Mouse (Mus musculus) myocyte (in vitro differentiated cells): ENCODE data around the gene Carnmt1. TPM values are rescaled to one million over a fixed set of nuclear protein-coding genes. Genes with fewer than 3 reads are reported as not detected.

Source experiments
- H3K27me3 ChIP-seq: one replicate; pipeline ENCODE4 v1.6.1; 2011; ENCODE audit not compliant: control insufficient read depth, insufficient read depth, insufficient read length
- H3K36me3 ChIP-seq: one replicate; pipeline ENCODE4 v1.6.1; 2011; ENCODE audit not compliant: control insufficient read depth, insufficient read depth
- H3K4me2 ChIP-seq: one replicate; pipeline ENCODE4 v1.6.1; 2011; ENCODE audit warnings: low read depth, control low read depth
- H3K4me3 ChIP-seq: one replicate; pipeline ENCODE4 v1.5.1; 2011; ENCODE audit warnings: mild to moderate bottlenecking, control low read depth, moderate library complexity
- H3K79me2 ChIP-seq: one replicate; pipeline ENCODE4 v1.6.1; 2011; ENCODE audit not compliant: control insufficient read depth, insufficient read depth
- H3ac ChIP-seq: one replicate; pipeline ENCODE4 v1.6.1; 2011; ENCODE audit not compliant: control insufficient read depth, insufficient read length
- CEBPB ChIP-seq: IDR thresholded peaks from 2 replicates; pipeline ENCODE4 v1.6.1; 2011; ENCODE audit warnings: mild to moderate bottlenecking, moderate library complexity; ENCODE audit not compliant: poor library complexity, insufficient read depth, severe bottlenecking
- E2F4 ChIP-seq: IDR thresholded peaks from one replicate; pipeline ENCODE4 v1.6.1; 2011; ENCODE audit warnings: mild to moderate bottlenecking, control low read depth, moderate library complexity; ENCODE audit not compliant: insufficient read depth
- MAX ChIP-seq: IDR thresholded peaks from one replicate; pipeline ENCODE4 v1.6.1; 2011; ENCODE audit warnings: low read depth, mild to moderate bottlenecking, control low read depth
- MYOD1 ChIP-seq, 3 experiments: IDR thresholded peaks; one replicate each; pipeline ENCODE4 v1.6.1; 2011; ENCODE audit warnings: control low read depth in 2 of 3, low read depth in 2 of 3, mild to moderate bottlenecking in 2 of 3, moderate library complexity in 1 of 3; ENCODE audit not compliant: insufficient read length in 2 of 3, control insufficient read depth in 1 of 3
- MYOG ChIP-seq, 3 experiments: IDR thresholded peaks; one replicate each; pipeline ENCODE4 v1.6.1; 2011; ENCODE audit warnings: control low read depth in 2 of 3, low read depth in 2 of 3, mild to moderate bottlenecking in 2 of 3; ENCODE audit not compliant: insufficient read length in 2 of 3, control insufficient read depth in 1 of 3, insufficient read depth in 1 of 3
- POLR2A ChIP-seq: IDR thresholded peaks from one replicate; pipeline ENCODE4 v1.6.1; 2011; ENCODE audit warnings: low read depth, mild to moderate bottlenecking, control low read depth, moderate library complexity; ENCODE audit not compliant: insufficient read length
- POLR2AphosphoS2 ChIP-seq: IDR thresholded peaks from one replicate; pipeline ENCODE4 v1.6.1; 2011; ENCODE audit warnings: low read depth, control low read depth; ENCODE audit not compliant: insufficient read length
- REST ChIP-seq: IDR thresholded peaks from one replicate; pipeline ENCODE4 v1.6.1; 2011; ENCODE audit warnings: mild to moderate bottlenecking, control low read depth, moderate library complexity; ENCODE audit not compliant: insufficient read depth, insufficient read length
- SRF ChIP-seq: IDR thresholded peaks from one replicate; pipeline ENCODE4 v1.6.1; 2011; ENCODE audit warnings: low read depth; ENCODE audit not compliant: control insufficient read depth, insufficient read length
- TCF12 ChIP-seq: IDR thresholded peaks from one replicate; pipeline ENCODE4 v1.6.1; 2011; ENCODE audit warnings: mild to moderate bottlenecking, control low read depth; ENCODE audit not compliant: poor library complexity, insufficient read depth, severe bottlenecking
- TCF3 ChIP-seq: IDR thresholded peaks from one replicate; pipeline ENCODE4 v1.6.1; 2011; ENCODE audit warnings: low read depth, control low read depth; ENCODE audit not compliant: insufficient read length
- USF1 ChIP-seq: IDR thresholded peaks from one replicate; pipeline ENCODE4 v1.6.1; 2011; ENCODE audit warnings: low read depth, mild to moderate bottlenecking, control low read depth, moderate library complexity
- polyA plus RNA-seq: library from polyadenylated mRNA; unstranded; fragments of >200 nt; fragmentation: generic; extraction: Trizol; gene quantifications from one replicate; pipeline ENCODE4 v1.2.1, GENCODE M21; 2012; ENCODE audit warnings: missing spikeins

Carnmt1 gene
- polyA plus RNA-seq, 1 experiment, result 6.1 TPM

DNA sequence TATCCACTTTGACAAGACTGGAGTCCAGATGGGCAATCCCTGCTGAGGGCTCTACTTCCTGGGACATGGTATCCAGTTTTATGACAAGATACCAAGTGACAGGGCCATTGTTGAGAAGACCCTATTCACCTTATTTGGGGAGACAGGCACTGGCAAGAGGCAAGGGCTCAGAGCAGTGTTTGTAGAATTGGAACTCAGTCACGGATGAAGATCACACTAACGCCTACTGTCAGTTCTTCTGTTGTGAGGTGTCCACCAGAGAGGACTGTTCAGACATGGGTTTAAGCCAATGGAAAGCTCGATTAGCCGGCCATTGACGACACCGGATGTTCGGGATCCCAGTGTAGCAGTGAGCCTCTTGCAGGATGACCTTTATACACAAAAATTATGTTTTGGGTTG, 1.0 kb upstream of the Carnmt1 start:
- TF ChIP-seq MYOD1 (IDR thresholded peaks at IDR 0.05; ENCODE audit: control insufficient read depth in 1 of 3, insufficient read length in 2 of 3, low read depth in 2 of 3), result no peak
- TF ChIP-seq MYOG (IDR thresholded peaks at IDR 0.05; ENCODE audit: control insufficient read depth in 1 of 3, insufficient read depth in 1 of 3, insufficient read length in 2 of 3, low read depth in 2 of 3), result no peak
- no peak for TF ChIP-seq REST
- no peak for TF ChIP-seq SRF
- TF ChIP-seq TCF3, result no peak
- Histone ChIP-seq H3K27me3 (no peaks in the 10 kb centered on the region), H3K4me2 (no peak overlapping the region), H3K4me3 (no peak overlapping the region), H3ac (no peak overlapping the region), H3K36me3 (no peaks in the 10 kb centered on the region), H3K79me2 (peaks cover 35% of the 10 kb centered on the region)

DNA sequence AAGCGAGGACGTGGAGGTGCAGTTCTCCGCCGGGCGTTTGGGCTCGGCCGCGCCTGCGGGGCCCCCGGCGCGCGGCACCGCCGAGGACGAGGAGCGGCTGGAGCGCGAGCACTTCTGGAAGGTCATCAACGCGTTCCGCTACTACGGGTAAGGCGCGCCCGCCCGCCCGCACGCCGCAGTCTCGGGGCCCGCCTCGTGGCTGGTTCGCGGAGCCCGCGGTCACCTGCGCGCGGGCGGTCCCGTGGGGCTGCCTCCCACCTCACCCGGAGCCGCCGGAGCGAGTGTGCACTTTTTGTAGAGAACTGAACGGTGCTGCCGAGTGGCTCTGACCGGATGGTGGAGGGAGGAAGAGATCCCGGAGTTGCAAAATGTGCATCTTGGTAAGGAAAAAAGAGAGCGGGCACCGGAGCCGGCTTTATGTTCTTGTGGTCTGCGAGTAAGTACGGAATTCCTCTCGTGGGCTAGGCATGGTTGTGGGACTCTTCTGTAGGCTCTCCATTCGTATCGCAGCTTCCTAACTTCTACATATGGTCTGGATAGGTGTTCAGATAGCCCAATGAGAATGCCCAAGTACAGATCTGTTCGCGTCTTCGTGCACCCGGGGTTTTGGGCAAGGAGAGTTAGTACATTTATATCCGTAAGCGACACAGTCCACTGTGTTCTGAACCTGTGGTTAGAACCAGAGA, 635 bp downstream of the Carnmt1 start:
- Histone ChIP-seq H3K79me2 (peaks cover 50% of the 10 kb centered on the region), H3ac (peak overlapping the region; percentile 76), H3K4me3 (peak overlapping the region; percentile 46), H3K27me3 (no peaks in the 10 kb centered on the region), H3K4me2 (peak overlapping the region; percentile 96), H3K36me3 (no peaks in the 10 kb centered on the region)
- TF ChIP-seq USF1 (no peak), SRF (no peak), POLR2AphosphoS2 (no peak), TCF3 (no peak), MYOG (IDR thresholded peaks at IDR 0.05; ENCODE audit: control insufficient read depth in 1 of 3, insufficient read depth in 1 of 3, insufficient read length in 2 of 3, low read depth in 2 of 3) (no peak), MYOD1 (IDR thresholded peaks at IDR 0.05; ENCODE audit: control insufficient read depth in 1 of 3, insufficient read length in 2 of 3, low read depth in 2 of 3) (no peak), REST (no peak), MAX (no peak), E2F4 (no peak)

DNA sequence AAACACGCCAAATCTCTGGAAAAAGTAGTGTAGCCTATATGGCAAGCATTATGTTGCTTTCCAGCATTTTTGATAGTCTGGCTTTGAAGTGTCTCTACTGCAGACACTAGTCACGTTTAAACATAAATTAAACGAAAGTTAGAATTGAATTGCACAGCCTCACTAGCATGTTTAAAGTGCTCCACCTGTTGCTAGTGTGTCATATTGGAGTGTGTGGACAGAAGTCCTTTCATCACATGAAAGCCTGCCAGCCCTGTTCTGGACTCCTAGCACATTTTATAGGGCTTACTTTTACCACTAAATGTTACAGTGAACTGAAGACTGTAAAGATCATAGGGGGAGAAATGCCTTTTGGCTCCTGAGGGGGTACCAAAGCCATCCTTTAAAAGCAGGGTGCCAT, 1.9 kb downstream of the Carnmt1 start:
- H3K36me3 ChIP-seq, result no peaks in the 10 kb centered on the region
- no peak overlapping the region for H3ac ChIP-seq
- H3K4me2 ChIP-seq, result peak overlapping the region; percentile 96
- peaks cover 60% of the 10 kb centered on the region for H3K79me2 ChIP-seq
- no peaks in the 10 kb centered on the region for H3K27me3 ChIP-seq
- TF ChIP-seq USF1 (no peak), POLR2A (no peak), MAX (no peak), MYOD1 (IDR thresholded peaks at IDR 0.05; ENCODE audit: control insufficient read depth in 1 of 3, insufficient read length in 2 of 3, low read depth in 2 of 3) (peak in 2 of 3 experiments; percentile 57 to 64), SRF (no peak), E2F4 (no peak), POLR2AphosphoS2 (no peak), REST (no peak)
- H3K4me3 ChIP-seq, result peak overlapping the region; percentile 46

DNA sequence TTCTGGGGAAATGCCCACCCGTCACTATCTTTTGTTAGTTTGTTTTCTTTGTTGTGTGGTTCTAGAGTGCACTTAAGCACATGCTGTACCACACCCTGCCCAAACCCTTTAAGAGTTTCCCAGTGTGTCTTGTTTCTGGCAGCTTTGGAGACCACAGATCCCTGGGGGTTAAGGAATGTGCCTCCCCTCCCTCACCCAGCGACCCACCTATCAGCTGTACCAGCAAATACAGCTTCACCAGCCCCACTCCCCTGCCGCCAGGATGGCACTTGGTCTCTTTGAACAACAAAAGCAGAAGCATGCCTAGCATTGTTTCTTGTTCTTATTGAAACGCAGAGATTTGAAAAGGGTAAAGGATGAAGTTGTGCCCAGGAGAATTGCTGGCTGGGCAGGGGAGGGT, 2.6 kb downstream of the Carnmt1 start:
- Histone ChIP-seq H3K79me2 (peaks cover 61% of the 10 kb centered on the region), H3K4me3 (no peak overlapping the region)

DNA sequence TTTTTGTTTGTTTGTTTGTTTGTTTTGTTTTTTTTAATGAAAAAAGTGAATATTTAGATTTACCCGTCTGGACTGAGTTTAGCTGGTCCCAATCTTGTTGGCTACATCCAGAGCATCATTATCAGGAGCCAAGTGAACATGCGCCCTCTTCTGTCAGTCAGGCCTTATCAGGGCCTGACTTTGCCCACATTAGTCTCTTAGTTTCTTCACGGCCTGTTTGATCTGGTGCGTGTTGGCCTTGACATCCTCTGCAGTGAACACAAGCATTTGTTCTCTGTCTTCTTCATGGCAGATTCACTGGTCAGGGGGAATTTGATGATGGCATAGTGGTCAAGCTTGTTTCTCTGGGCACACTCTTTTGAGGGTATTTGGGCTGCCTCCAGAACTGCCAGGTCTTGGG, 11.6 kb downstream of the Carnmt1 start:
- TF ChIP-seq MAX, result no peak
- TF ChIP-seq POLR2AphosphoS2, result no peak
- no peak for TF ChIP-seq SRF
- TF ChIP-seq POLR2A, result no peak
- no peak for TF ChIP-seq TCF3
- TF ChIP-seq MYOG (IDR thresholded peaks at IDR 0.05; ENCODE audit: control insufficient read depth in 1 of 3, insufficient read depth in 1 of 3, insufficient read length in 2 of 3, low read depth in 2 of 3), result no peak
- no peak for TF ChIP-seq E2F4
- TF ChIP-seq REST, result no peak
- TF ChIP-seq TCF12, result no peak
- TF ChIP-seq CEBPB, result no peak
- TF ChIP-seq USF1, result no peak
- TF ChIP-seq MYOD1 (IDR thresholded peaks at IDR 0.05; ENCODE audit: control insufficient read depth in 1 of 3, insufficient read length in 2 of 3, low read depth in 2 of 3), result no peak
- no peak overlapping the region for H3ac ChIP-seq
- H3K36me3 ChIP-seq, result peaks cover 17% of the 10 kb centered on the region
- no peak overlapping the region for H3K4me2 ChIP-seq
- H3K79me2 ChIP-seq, result peaks cover 5% of the 10 kb centered on the region
- no peaks in the 10 kb centered on the region for H3K27me3 ChIP-seq
- H3K4me3 ChIP-seq, result no peak overlapping the region

More for the DNA sequence above, 2.6 kb downstream of the Carnmt1 start:
- H3K27me3 ChIP-seq, result no peaks in the 10 kb centered on the region
- TF ChIP-seq REST (no peak), POLR2A (no peak), CEBPB (no peak), USF1 (no peak), TCF12 (no peak), E2F4 (no peak), POLR2AphosphoS2 (no peak), MAX (no peak), MYOD1 (IDR thresholded peaks at IDR 0.05; ENCODE audit: control insufficient read depth in 1 of 3, insufficient read length in 2 of 3, low read depth in 2 of 3) (no peak), TCF3 (no peak), MYOG (IDR thresholded peaks at IDR 0.05; ENCODE audit: control insufficient read depth in 1 of 3, insufficient read depth in 1 of 3, insufficient read length in 2 of 3, low read depth in 2 of 3) (no peak), SRF (no peak)
- H3ac ChIP-seq, result no peak overlapping the region
- no peaks in the 10 kb centered on the region for H3K36me3 ChIP-seq
- peak overlapping the region; percentile 96 for H3K4me2 ChIP-seq
